Mouse (Mus musculus) cerebral cortex, adult 2 months (tissue): ENCODE results near the gene Sfxn4.

Experiments
- WGBS: fragments of 180-500 bp; shearing (Covaris S2); methylation state at CpG from one replicate; pipeline ENCODE4 v1.1.7; 2018; 5-methylcytosine and 5-hydroxymethylcytosine counted together

Gene Sfxn4

GRCm38 (mm10) chr19:60860868-60861700 is at the start of gene Sfxn4:
Gene Sfxn4, minus strand, starts transcription at chr19:60861479.
- 2% methylated on average over 30 of the region's 30 CpGs for WGBS

- 98% methylated on average over 5 of the region's 5 CpGs for WGBS
Observed at GRCm38 (mm10) chr19:60905477-60905876, 44.2 kb upstream of the Sfxn4 start.

DNA sequence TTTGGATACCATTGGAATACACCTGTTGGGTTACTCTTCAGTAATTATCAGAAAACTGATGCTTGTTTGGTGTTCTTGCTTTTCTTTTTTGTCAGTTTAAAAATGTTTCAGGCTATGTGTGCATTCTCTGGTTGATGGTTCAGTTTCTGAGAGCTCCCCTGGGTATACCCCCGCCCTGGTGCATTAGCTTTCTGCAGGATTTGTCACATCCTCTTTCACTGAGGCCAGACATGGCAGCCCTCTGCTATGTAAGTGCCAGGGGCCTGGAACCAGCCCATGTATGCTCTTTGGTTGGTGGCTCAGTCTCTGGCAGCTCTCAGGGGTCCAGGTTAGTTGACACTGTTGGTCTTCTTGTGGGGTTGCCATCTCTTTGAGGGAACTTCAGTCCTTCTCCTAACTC is 42.7 kb upstream of the Sfxn4 start:
- WGBS: 97% methylated on average over 1 of the region's 1 CpGs

DNA sequence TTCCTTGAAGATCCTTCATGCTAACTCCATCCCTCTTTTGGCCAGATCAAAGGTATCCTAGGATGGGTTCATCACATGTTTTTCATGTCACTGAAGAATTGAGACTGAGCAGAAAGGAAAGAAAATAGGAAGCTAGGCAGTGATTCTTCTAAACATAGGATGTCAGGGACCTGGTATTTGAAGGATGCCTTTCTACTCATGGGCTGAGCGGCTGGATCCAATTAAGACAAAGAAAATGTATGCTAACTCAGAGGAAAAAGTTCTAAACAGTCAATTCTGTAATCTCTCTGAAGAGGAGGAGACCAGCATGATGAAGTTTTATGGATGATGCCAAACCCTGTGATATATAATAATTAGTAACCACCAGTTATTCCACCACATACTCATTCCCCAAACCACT is 41.9 kb upstream of the Sfxn4 start:
- 71% methylated on average over 1 of the region's 1 CpGs for WGBS

DNA sequence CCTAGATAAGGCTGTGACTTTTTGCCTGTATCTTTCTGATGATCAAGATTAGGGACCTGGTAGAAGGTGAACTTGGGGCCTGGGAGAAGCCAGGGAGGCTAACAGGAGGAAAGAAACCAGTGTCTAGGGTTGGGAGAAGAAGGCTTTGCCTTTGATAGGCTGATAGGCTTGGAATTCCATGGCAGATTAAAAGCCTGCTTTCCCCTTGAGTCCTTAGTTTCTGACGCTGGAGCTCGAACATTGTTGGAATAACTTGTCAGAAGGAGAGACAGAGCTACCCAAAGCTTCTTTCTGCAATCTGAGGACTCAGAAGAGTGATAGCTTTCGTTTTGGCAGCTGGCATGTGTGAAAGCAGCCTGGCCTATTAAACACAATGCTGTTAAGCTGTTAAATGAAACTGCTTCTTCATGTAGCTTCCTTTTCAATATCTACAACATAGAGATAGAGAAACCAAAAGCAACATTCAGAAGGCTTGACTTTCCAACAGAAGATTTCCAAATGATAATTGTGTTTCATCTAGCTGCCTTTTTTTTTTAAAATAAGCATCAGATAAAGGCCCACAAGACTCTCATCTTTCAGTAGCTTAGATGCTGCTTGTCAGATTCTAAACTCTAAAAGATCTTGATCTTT is 34.1 kb upstream of the Sfxn4 start:
- WGBS: 31% methylated on average over 3 of the region's 3 CpGs

- 26% methylated on average over 1 of the region's 1 CpGs for WGBS
Observed at GRCm38 (mm10) chr19:60891934-60892547, 30.8 kb upstream of the Sfxn4 start.

DNA sequence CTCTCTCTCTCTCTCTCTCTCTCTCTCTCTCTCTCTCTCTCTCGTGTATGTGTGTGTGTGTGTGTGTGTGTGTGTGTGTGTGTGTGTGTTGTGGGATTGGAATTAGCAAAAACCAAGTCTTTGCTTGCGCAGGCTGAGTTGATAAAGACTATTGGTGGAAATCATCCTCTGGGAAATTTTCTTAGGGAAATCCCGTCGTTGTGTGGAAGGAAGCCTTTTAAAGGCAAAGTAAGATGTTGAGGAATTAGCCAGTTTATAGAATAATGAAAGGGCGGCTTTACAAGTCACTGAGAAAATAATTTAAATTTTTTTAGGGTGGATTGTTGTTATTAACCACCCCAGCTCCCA is 29.8 kb upstream of the Sfxn4 start:
- 6% methylated on average over 4 of the region's 5 CpGs for WGBS

- 1% methylated on average over 40 of the region's 41 CpGs for WGBS
Observed at GRCm38 (mm10) chr19:60890391-60891122, 29.3 kb upstream of the Sfxn4 start.

- under 1% methylated on average over 55 of the region's 55 CpGs for WGBS
Observed at GRCm38 (mm10) chr19:60889714-60890315, 28.5 kb upstream of the Sfxn4 start, which contains the start of gene Grk5. Gene Grk5, plus strand, starts transcription at chr19:60889749.

DNA sequence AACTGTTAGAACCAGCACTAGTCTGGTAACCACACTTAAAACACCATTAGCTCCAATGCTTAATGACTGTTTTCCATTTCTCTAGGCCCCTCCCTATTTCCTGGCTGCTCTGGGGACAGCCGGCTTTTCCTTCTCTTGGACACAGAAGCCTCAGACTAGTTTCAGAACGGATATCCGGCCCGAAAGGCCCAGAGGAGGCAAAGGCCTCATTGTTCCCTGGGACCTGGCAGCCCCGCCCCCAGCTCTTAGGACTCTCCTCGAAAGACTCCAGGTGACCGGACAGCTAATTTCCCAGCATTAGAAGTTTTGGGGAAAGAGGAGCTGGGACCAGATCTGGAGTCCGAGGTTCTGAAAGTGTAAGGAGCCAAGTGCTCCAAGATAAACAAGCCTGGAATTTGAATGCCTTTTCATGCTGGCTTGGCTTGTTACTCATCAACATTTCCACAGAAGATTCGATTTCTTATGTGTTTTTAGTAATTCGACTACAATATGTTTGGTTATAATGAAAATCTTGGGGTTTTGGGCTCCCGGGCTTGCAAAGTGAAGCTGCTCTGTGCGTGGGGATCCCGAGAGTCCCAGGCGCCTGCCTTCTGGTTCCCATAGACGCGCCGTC is 27.9 kb upstream of the Sfxn4 start:
- 6% methylated on average over 17 of the region's 17 CpGs for WGBS

DNA sequence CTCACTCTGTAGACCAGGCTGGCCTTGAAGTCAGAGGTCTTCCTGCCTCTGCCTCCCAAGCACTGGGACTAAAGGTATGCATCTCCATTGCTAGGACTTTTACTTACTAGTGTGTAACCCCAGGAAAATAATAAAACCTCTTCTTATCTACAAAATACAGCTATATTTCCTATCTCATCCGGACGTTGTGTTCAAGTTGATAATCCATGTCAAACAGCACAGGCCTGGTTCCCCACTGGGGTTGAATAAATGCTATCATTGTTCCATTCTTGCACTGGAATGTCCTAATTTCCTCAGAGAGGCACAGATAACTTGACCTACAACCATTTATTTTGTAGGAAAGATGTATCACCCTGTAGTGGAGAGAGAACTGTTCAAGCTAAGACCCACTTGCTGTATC is 26.4 kb upstream of the Sfxn4 start:
- 83% methylated on average over 2 of the region's 2 CpGs for WGBS

DNA sequence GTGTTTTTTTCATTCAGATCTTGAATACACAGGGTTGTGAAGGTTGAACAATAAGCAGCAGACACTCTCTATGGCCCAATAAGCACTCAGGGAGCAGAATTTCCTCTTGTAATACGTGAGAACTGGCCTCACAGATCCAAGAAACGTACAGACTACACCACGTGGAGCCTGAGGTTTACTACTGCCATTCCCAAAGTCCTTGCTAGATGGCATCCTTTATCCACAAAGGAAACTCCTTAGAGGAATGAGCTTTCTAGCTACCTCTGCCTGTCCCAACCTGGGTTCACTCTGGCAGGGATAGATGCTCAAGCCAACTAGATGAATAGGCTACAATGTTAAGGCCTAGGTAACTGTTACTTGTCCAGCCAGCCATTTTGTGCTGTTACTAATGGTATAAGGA is 21.9 kb upstream of the Sfxn4 start:
- WGBS: 4% methylated on average over 3 of the region's 3 CpGs

DNA sequence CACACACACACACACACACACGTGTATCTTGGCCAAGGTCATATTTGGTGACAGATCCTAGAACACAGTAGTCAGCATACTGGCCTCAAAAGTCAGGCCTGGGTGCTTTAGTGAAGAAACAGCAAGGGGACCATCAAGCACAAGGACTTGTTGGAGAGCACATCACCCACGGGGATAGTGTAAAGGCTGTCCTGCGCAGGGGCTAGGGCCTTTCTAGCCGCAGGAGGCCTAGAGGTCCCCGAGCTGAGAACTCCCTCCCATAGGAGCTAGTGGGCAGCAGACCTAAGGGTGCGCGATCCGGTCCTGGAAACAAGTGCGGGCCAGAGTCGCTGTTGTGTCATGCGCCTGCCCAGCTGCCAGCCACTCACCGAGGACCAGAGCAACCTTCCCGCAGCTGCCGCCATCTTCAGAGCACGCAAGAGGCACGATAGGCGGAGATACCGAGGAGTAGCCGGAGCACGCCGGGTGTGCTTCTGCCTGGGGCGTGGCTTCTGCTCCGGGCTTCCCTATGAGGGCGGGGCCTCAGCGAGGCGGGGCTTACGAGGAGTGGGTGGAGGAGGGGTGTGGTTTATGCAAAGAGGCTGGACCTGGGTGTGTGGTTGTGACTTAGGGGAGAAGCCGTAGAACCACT is 12.9 kb upstream of the Sfxn4 start, which contains the start of gene Prdx3:
TSS of gene Prdx3 (minus strand) at position 493 of the 631 bp plus-strand sequence.
- under 1% methylated on average over 28 of the region's 28 CpGs for WGBS

- WGBS: 8% methylated on average over 4 of the region's 4 CpGs
Observed at GRCm38 (mm10) chr19:60873501-60873900, 12.2 kb upstream of the Sfxn4 start.

DNA sequence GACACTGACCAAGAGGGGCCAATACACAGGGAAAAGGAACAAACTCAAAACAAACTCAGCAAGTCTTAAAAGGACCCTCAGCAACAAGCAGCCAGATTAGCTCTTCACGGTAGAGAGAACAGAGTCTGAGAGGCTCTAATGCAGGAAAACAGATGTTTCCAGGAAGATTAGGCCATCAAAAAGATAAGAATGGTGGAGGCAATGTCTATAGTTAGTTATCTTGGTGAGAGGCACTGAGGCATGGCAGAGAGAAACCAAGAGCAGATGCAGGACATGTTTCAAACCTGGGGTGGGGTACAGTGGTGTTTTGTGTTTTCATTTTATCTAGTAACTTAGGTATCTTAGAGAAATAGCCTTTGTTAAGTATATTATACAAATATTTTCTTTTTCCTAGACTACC is 11.0 kb upstream of the Sfxn4 start:
- WGBS: 68% methylated on average over 1 of the region's 1 CpGs

DNA sequence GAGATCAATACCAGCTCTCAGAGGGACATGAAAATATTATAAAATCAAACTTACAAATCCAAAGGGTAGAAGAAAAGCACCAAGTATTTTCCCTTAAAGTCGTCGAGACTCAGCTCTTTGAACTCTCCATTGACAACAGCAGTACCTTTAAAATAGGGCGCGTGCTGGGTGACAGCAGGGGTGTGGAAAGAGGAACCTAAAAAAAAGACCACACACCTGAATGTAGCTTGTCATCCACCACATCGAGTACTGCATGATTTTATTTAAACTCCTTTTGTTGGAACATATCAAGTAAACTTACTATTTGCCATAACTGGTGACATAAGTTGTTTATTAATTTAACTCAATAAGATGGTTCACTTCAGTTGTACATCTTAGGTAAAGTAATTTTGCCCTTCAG is 10.1 kb upstream of the Sfxn4 start:
- 90% methylated on average over 5 of the region's 5 CpGs for WGBS

DNA sequence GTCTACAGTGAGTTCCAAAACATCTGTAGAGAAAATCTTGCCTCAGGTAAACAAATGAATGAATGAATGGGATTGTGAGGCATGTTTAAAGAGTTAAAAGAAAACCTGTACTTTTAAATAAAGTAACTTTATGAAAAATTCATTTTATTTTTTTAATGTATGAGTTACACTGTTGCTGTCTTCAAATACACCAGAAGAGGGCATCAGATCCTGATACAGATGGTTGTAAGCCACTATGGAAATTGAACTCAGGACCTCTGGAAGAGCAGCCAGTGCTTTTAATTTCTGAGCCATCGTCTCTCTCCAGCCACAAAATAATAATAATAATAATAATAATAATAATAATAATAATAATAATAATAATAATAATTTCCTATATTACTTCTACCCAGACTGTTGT is 9.2 kb upstream of the Sfxn4 start:
- 54% methylated on average over 1 of the region's 1 CpGs for WGBS

- WGBS: 99% methylated on average over 4 of the region's 4 CpGs
Observed at GRCm38 (mm10) chr19:60866169-60866568, 4.9 kb upstream of the Sfxn4 start.

DNA sequence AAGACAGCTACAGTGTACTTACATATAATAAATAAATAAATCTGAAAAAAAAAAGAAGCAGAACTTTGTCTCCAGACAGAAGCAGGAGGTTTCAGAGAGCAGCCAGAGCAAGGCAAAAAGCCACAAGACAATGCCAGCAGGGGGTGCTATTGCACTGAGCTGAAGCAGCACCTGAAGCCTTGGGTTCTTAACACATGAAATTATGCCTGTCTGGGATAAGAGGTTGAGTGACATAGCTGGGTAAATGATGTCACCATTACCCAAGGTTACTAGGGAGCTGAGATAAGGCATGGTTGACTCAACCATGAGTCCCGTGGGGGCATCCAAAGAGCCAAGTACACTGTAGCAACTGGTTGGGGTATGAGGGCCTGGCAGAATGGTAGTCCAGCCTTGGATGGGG is 23.5 kb downstream of the Sfxn4 start:
- 80% methylated on average over 1 of the region's 1 CpGs for WGBS

DNA sequence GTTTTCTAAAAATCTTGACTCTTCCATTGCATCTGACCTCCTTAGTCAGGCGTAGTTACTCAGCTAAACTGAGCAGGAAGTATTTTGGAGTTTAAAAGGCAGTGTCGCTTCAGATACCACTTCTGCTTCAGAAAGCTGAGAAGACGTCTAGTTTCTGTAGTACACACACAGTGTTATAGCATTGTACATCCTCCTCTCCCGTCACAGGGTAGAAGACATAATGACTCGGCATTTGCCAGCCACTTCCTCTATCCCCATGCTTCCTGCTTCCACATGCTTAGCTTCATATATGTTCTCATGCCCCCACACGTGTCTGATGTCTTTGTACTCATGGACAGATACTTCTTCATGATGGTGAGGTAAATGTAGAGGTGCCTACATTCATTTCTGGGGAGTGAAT is 42.6 kb downstream of the Sfxn4 start:
- WGBS: 83% methylated on average over 6 of the region's 6 CpGs

DNA sequence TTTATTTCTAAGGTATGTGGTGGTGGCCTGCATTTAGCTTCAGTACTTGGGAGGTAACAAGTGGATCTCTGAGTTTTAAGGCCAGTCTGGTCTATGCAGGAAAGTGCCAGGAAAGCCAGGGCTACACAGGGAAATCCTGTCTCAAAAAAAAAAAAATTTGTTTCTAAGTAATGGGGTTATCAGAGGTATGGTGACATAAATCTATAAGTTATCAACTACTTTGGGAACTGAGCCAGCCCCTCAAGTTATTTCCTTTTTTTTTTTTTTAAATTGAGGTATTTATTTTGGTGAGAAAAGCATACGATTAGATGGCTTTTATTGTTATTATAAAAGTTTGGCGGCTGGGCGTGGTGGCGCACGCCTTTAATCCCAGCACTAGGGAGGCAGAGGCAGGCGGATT is 48.1 kb downstream of the Sfxn4 start:
- 92% methylated on average over 6 of the region's 6 CpGs for WGBS
